9 mouse cellular contexts compared by ENCODE assay signal in genomic region chr3:55587972-55588946, GRCm38 (mm10).
DNase-seq lines count a peak whose midpoint lies in the region; ATAC-seq and TF ChIP-seq lines count a peak whose summit lies in the region.
"Had no signal": no experiment of that assay in that cellular context is flagged by ENCODE, and none has a peak within 500 bp of the region (broad histone marks: within the 10 kb centered on the region; RNA-seq: fewer than 3 reads in every experiment).

No protein-coding gene starts in this region.

- peaks cover 11% of the 10 kb centered on the region for H3K4me1 ChIP-seq in embryonic facial prominence, embryonic 11.5 days (ENCODE audit: control insufficient read depth, insufficient read depth, low read length)
- peaks cover 32% of the 10 kb centered on the region for H3K4me1 ChIP-seq in limb, embryonic 11.5 days (ENCODE audit: control insufficient read depth, insufficient read depth, low read length)

- POLR2A ChIA-PET in Patski (lab: Charles Lee), result interaction anchor here (1.0 kb wide), 1 partner anchor 12 kb away, joined by 4 read pairs; no protein-coding TSS in a partner anchor

- H3K27me3 ChIP-seq in Patski, result no peaks in the 10 kb centered on the region
- H3K27me3 ChIP-seq in embryonic facial prominence, embryonic 11.5 days (ENCODE audit: control insufficient read depth, insufficient read depth, low read length), result no peaks in the 10 kb centered on the region
- no peaks in the 10 kb centered on the region for H3K27me3 ChIP-seq in limb, embryonic 11.5 days (ENCODE audit: control insufficient read depth, insufficient read depth, low read length)

- TF ChIP-seq CTCF in Patski (IDR thresholded peaks at IDR 0.05), result no peak

- 4% methylated on average over 12 of the region's 12 CpGs for WGBS in embryonic facial prominence, embryonic 11.5 days
- 8% methylated on average over 12 of the region's 12 CpGs for WGBS in limb, embryonic 11.5 days

- no peaks in the 10 kb centered on the region for H3K9me3 ChIP-seq in embryonic facial prominence, embryonic 11.5 days (replicated peaks; ENCODE audit: control insufficient read depth, low read length)
- no peaks in the 10 kb centered on the region for H3K9me3 ChIP-seq in limb, embryonic 11.5 days (ENCODE audit: control insufficient read depth, low read length)

- H3K9ac ChIP-seq in embryonic facial prominence, embryonic 11.5 days (replicated peaks; ENCODE audit: low read length), result peak overlapping the region; percentile 40
- H3K9ac ChIP-seq in limb, embryonic 11.5 days (ENCODE audit: low read length), result peak overlapping the region; percentile 48; the same call in 1 of the 2 replicates
- H3K9ac ChIP-seq: liver, embryonic 14.5 days had no signal

- peak overlapping the region; percentile 74 for H3K27ac ChIP-seq in embryonic facial prominence, embryonic 11.5 days (replicated peaks; ENCODE audit: low read depth, low read length)
- peak overlapping the region; percentile 95 for H3K27ac ChIP-seq in limb, embryonic 11.5 days (replicated peaks; ENCODE audit: low read depth, low read length)
- H3K27ac ChIP-seq: liver, embryonic 14.5 days had no signal

- intact Hi-C loops in heart, postnatal 14 days (cut with DNase I), result no loop called here

- in situ Hi-C loops in Patski (cut with MboI; ENCODE audit: low pct_unique_long_range_greater_than_20kb), result no loop called here

- peak; percentile 25 for ATAC-seq in Patski
- ATAC-seq in embryonic facial prominence, embryonic 11.5 days (replicated peaks; ENCODE audit: insufficient number of reproducible peaks, low FRiP score, low TSS enrichment, low read depth), result peak; percentile 88
- ATAC-seq in limb, embryonic 11.5 days (ENCODE audit: insufficient number of reproducible peaks, low FRiP score, low TSS enrichment, low read depth), result peak; percentile 89

- CTCF ChIA-PET in Patski (lab: Charles Lee), result interaction anchor here (0.6 to 3.9 kb wide), 5 partner anchors 11 to 87 kb away, joined by 3 to 18 read pairs (median 6); no protein-coding TSS in a partner anchor

- no peak overlapping the region for H3K4me3 ChIP-seq in embryonic facial prominence, embryonic 11.5 days (ENCODE audit: low read depth, low read length)
- no peak overlapping the region for H3K4me3 ChIP-seq in limb, embryonic 11.5 days (ENCODE audit: low read depth, low read length)

- no peak overlapping the region; the same call in 1 of the 2 replicates for H3K4me2 ChIP-seq in embryonic facial prominence, embryonic 11.5 days (ENCODE audit: low read depth, low read length)
- H3K4me2 ChIP-seq in limb, embryonic 11.5 days (ENCODE audit: low read depth, severe bottlenecking), result peak overlapping the region; percentile 36

- peak; percentile 55 for DNase-seq in Patski (ENCODE audit: low read depth, low spot score)
- DNase-seq in embryonic facial prominence, embryonic 11.5 days (ENCODE audit: low spot score), result peak; percentile 65
- peak; percentile 49 to 53 for DNase-seq in heart, postnatal 14 days
- peak; percentile 80 for DNase-seq in limb, embryonic 11.5 days (ENCODE audit: low spot score)
- no peak for DNase-seq in left cerebral cortex, adult 18-20 months (ENCODE audit: low spot score in 2 of 2)
- no peak for DNase-seq in adipocyte (ENCODE audit: low spot score)
- DNase-seq in layer of hippocampus, postnatal 14 days (ENCODE audit: low spot score in 2 of 2), result no peak
- no peak for DNase-seq in liver

- H3K36me3 ChIP-seq in embryonic facial prominence, embryonic 11.5 days (replicated peaks; ENCODE audit: control insufficient read depth, insufficient read depth, low read depth, low read length), result no peaks in the 10 kb centered on the region
- H3K36me3 ChIP-seq in limb, embryonic 11.5 days (ENCODE audit: control insufficient read depth, insufficient read depth, low read length), result no peaks in the 10 kb centered on the region

Comparison
In these comparisons a context has a peak if more than half of its experiments do, and no peak if none do; other contexts are left out.
1. ATAC-seq: peak in every context shown above with its lines; median percentile 89 in limb, embryonic 11.5 days; 88 in embryonic facial prominence, embryonic 11.5 days; 25 in Patski.
2. DNase-seq: peak in Patski (single experiment), embryonic facial prominence, embryonic 11.5 days (single experiment), heart, postnatal 14 days (2 of 2) and limb, embryonic 11.5 days (single experiment); none in left cerebral cortex, adult 18-20 months (0 of 2), adipocyte (single experiment), layer of hippocampus, postnatal 14 days (0 of 2) and liver (single experiment).